Mouse (Mus musculus) ES-E14 (cell line): ENCODE data around the gene Hist1h2bh. TPM values are rescaled to one million over a fixed set of nuclear protein-coding genes. Genes with fewer than 3 reads are reported as not detected.
A peak's percentile ranks its signal among the peaks of the same experiment; 100 is the strongest.

Experiments used
- DNase-seq: peaks from one replicate; pipeline ENCODE4 v3.0.0-alpha.2; 2013; ENCODE audit warnings: low read depth, low spot score
- H3K27ac ChIP-seq: 2 replicates; pipeline ENCODE4 v1.5.1; 2012; ENCODE audit warnings: low read depth, mild to moderate bottlenecking, low read length, moderate library complexity, mixed read lengths; ENCODE audit not compliant: poor library complexity, insufficient read depth, severe bottlenecking
- H3K36me3 ChIP-seq: 2 replicates; pipeline ENCODE4 v1.6.1; 2012; ENCODE audit warnings: mild to moderate bottlenecking, low read length, moderate library complexity, mixed read lengths; ENCODE audit not compliant: control insufficient read depth, poor library complexity, insufficient read depth, severe bottlenecking
- H3K4me1 ChIP-seq, 2 experiments: fragments of 150-350 bp in 1 of 2; sonication (generic) in 1 of 2; 2 replicates each; pipeline ENCODE4 v1.6.1; 2012; ENCODE audit warnings: low read length in 2 of 2, mild to moderate bottlenecking in 1 of 2, mixed read lengths in 1 of 2; ENCODE audit not compliant: control insufficient read depth in 2 of 2, insufficient read depth in 2 of 2, poor library complexity in 1 of 2
- H3K4me3 ChIP-seq, 2 experiments: fragments of 150-350 bp in 1 of 2; sonication (generic) in 1 of 2; 2 replicates each; pipeline ENCODE4 v1.5.1; 2012; ENCODE audit warnings: low read length in 2 of 2, low read depth in 1 of 2, mild to moderate bottlenecking in 1 of 2, mixed read lengths in 1 of 2; ENCODE audit not compliant: insufficient read depth in 1 of 2, poor library complexity in 1 of 2, severe bottlenecking in 1 of 2
- H3K9ac ChIP-seq: 2 replicates; pipeline ENCODE4 v1.6.1; 2012; ENCODE audit warnings: low read depth, mild to moderate bottlenecking, low read length, mixed read lengths; ENCODE audit not compliant: poor library complexity, insufficient read depth, severe bottlenecking
- H3K9me3 ChIP-seq: fragments of 150-350 bp; sonication (generic); 2 replicates; pipeline ENCODE4 v1.6.1; 2012; ENCODE audit warnings: low read depth, mild to moderate bottlenecking, low read length; ENCODE audit not compliant: control insufficient read depth, insufficient read depth
- CHD2 ChIP-seq: IDR thresholded peaks from 2 replicates; pipeline ENCODE4 v1.6.1; 2014; ENCODE audit warnings: mild to moderate bottlenecking, low read depth, low read length, inconsistent platforms
- HCFC1 ChIP-seq: IDR thresholded peaks from 2 replicates; pipeline ENCODE4 v1.6.1; 2012; ENCODE audit warnings: low read length, inconsistent platforms, borderline replicate concordance; ENCODE audit not compliant: insufficient read depth
- MAFK ChIP-seq: IDR thresholded peaks from 2 replicates; pipeline ENCODE4 v1.6.1; 2014; ENCODE audit warnings: mild to moderate bottlenecking, low read depth, low read length, inconsistent platforms; ENCODE audit not compliant: insufficient read depth
- ZC3H11A ChIP-seq: IDR thresholded peaks from 2 replicates; pipeline ENCODE4 v1.6.1; 2012; ENCODE audit warnings: low read depth, mild to moderate bottlenecking, inconsistent platforms, low read length, borderline replicate concordance
- ZNF384 ChIP-seq: IDR thresholded peaks from 2 replicates; pipeline ENCODE4 v1.6.1; 2012; ENCODE audit warnings: low read depth, low read length, inconsistent platforms
- in situ Hi-C, 2 experiments: fragments of 600-800 bp; cut with MboI; formaldehyde crosslinking; loops; one replicate each; pipeline ENCODE4 v1.15.1; 2025; ENCODE audit warnings: low sequenced_read_pairs in 2 of 2, inconsistent platforms in 1 of 2; ENCODE audit not compliant: unreplicated experiment in 2 of 2
- total RNA-seq: library from RNA; depleted of rRNA; stranded (reverse); fragments of 300-350 nt; gene quantifications from 2 replicates; pipeline ENCODE4 v1.2.3, GENCODE M21; 2012

Gene Hist1h2bh
- total RNA-seq, 1 experiment = 146 TPM

DNA sequence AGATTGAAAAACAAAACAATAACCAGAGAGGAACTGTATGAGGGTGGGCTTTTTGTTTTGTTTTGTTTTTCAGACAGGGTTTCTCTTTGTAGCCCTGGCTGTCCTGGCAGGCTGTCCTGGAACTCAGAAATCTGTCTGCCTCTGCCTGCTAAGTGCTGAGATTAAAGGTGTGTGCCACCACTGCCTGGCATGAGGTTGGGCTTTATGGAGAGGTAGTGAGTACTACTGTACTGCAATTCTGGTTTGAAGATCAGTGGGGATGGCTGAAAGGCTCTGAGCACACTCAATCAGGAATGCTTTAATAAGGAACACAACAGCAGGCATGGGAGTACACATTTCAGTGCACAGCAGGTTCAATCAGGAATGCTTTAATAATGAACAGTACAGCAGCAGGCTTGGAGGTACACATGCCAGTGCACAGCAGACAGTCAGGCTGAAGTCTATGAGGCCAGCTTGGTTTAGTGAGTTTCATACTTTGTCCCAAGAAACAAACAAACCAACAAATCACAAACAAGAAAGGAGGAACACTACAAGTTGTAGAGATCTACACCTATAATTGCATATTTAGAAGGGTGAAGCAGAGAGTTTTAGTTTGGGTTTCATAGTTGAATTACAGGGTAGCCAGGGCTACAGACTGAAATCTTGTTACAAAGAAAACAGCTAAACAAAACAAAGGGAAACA lies 40.3 kb upstream of the Hist1h2bh start:
- TF ChIP-seq ZNF384 (no peak), HCFC1 (no peak), MAFK (no peak)
- Histone ChIP-seq H3K36me3 (no peaks in the 10 kb centered on the region), H3K27ac (no peak overlapping the region; the same call in 1 of the 2 replicates), H3K9me3 (no peaks in the 10 kb centered on the region), H3K4me3 (no peak overlapping the region), H3K9ac (no peak overlapping the region), H3K4me1 (peaks cover 0 to 7% of the 10 kb centered on the region in 2 experiments; a peak in 2 of 4 replicates)
- in situ Hi-C loops = no loop called here
- DNase-seq = no peak

DNA sequence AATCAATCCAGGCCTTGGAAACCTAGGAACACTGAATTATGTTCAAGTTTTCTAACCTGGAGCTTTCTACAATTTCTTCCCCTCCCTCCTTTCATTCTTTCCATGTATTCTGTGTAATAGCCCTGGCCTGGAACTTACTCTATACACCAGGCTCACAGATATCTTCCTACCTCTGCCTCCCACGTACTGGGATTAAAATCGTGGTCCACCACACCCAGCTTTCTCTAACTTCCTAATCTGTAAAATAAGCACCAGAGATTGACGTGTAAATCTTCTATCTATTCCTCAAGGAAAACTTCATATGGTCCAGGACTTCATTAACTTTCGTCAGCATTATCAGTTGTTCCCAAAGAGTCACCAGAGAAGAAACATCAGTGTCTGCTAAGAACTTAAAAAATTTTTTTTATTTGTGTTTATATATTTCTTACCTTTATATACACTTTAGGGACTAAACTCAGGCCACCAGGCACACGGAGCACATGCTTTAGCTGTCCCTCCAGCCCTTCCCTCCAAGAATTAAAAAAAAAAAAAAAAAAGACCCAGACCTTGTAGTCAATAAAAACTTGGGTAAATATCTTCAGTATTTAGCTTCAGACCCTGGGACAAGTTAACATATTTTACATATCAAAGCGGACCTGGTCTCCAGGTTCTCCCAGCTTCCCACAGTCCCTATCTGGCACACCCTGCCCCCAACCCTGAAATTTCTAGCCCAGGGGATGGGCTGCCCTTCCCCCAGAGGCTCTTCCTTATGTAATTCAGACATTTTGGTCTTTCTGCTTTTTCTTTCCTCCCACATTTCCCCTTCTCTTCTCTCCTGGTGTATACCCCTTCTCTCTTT lies 39.2 kb upstream of the Hist1h2bh start:
- DNase-seq = no peak
- Histone ChIP-seq H3K4me3 (peak overlapping the region; percentile 43 to 76), H3K36me3 (no peaks in the 10 kb centered on the region), H3K9me3 (no peaks in the 10 kb centered on the region), H3K4me1 (peaks cover 0 to 7% of the 10 kb centered on the region in 2 experiments; a peak in 2 of 4 replicates), H3K9ac (peak overlapping the region; percentile 74; the same call in 1 of the 2 replicates), H3K27ac (peak overlapping the region; percentile 86; the same call in 1 of the 2 replicates)
- TF ChIP-seq HCFC1 = no peak
- peak; percentile 74 for TF ChIP-seq ZNF384
- peak; percentile 59; the same call in 1 of the 2 replicates for TF ChIP-seq CHD2
- in situ Hi-C loops = no loop called here

GRCm38 (mm10) chr13:23581408-23582218 lies 38.4 kb upstream of the Hist1h2bh start, which contains the start of gene Hist1h4d:
Hist1h4d (plus strand) TSS chr13:23581598.
- peak; percentile 98 for DNase-seq
- H3K9me3 ChIP-seq = no peaks in the 10 kb centered on the region
- in situ Hi-C loops = no loop called here
- peak within 1 kb of the TSS; percentile 43 to 76 for H3K4me3 ChIP-seq
- peak within 1 kb of the TSS; percentile 74 for H3K9ac ChIP-seq
- TF ChIP-seq MAFK = no peak
- 0 out of 2 replicates have a peak, but pooled peaks have one; percentile 63 for TF ChIP-seq HCFC1
- no peak for TF ChIP-seq CHD2
- peak within 1 kb of the TSS; percentile 86 for H3K27ac ChIP-seq
- no peaks in the 10 kb centered on the region for H3K36me3 ChIP-seq
- H3K4me1 ChIP-seq = peaks cover 0 to 6% of the 10 kb centered on the region in 2 experiments; a peak in 2 of 4 replicates

- in situ Hi-C loops = no loop called here
- H3K36me3 ChIP-seq = no peaks in the 10 kb centered on the region
- no peaks in the 10 kb centered on the region; a peak in 1 of 4 replicates for H3K4me1 ChIP-seq
- no peak for TF ChIP-seq ZC3H11A
- TF ChIP-seq MAFK = no peak
- TF ChIP-seq CHD2 = no peak
- no peak for TF ChIP-seq HCFC1
- TF ChIP-seq ZNF384 = no peak
- no peaks in the 10 kb centered on the region for H3K9me3 ChIP-seq
- H3K9ac ChIP-seq = no peak overlapping the region
- no peak for DNase-seq
- no peak overlapping the region for H3K27ac ChIP-seq
- no peak overlapping the region for H3K4me3 ChIP-seq
Observed at GRCm38 (mm10) chr13:23577835-23578234, 34.6 kb upstream of the Hist1h2bh start.
